Mouse (Mus musculus) gastrocnemius, postnatal 25 days (tissue): ENCODE data around the gene Ephb2. TPM values are rescaled to one million over a fixed set of nuclear protein-coding genes. Genes with fewer than 3 reads are reported as not detected.

Experiments
- DNase-seq: peaks from one replicate; pipeline ENCODE4 v3.0.0; 2022
- total RNA-seq, 2 experiments: library from RNA; stranded (reverse); gene quantifications; 1 replicate in 1 of 2; 2 replicates in 1 of 2; pipeline ENCODE4 v1.2.3; 2021

Ephb2 gene
- total RNA-seq, 2 experiments from 2014 or later, result 1.00 to 1.2 TPM

- no peak for DNase-seq
Observed at GRCm38 (mm10) chr4:136650261-136650660, 185.5 kb downstream of the Ephb2 start.

- DNase-seq, result no peak
Observed at GRCm38 (mm10) chr4:136649480-136650196, 186.2 kb downstream of the Ephb2 start.

GRCm38 (mm10) chr4:136648922-136649479, 186.8 kb downstream of the Ephb2 start:
- DNase-seq, result peak; percentile 35

- DNase-seq, result no peak
Observed at GRCm38 (mm10) chr4:136638890-136639289, 196.9 kb downstream of the Ephb2 start.

GRCm38 (mm10) chr4:136638230-136638750, 197.5 kb downstream of the Ephb2 start:
- DNase-seq, result no peak

- DNase-seq, result no peak
Observed at GRCm38 (mm10) chr4:136637563-136638229, 198.1 kb downstream of the Ephb2 start.

GRCm38 (mm10) chr4:136636983-136637562, 198.7 kb downstream of the Ephb2 start:
- DNase-seq, result no peak

GRCm38 (mm10) chr4:136636511-136636910, 199.3 kb downstream of the Ephb2 start:
- no peak for DNase-seq

GRCm38 (mm10) chr4:136635995-136636394, 199.8 kb downstream of the Ephb2 start:
- no peak for DNase-seq

- no peak for DNase-seq
Observed at GRCm38 (mm10) chr4:136631237-136631994, 204.4 kb downstream of the Ephb2 start.

GRCm38 (mm10) chr4:136626590-136626989, 209.2 kb downstream of the Ephb2 start:
- DNase-seq, result no peak

- DNase-seq, result no peak
Observed at GRCm38 (mm10) chr4:136622388-136622787, 213.4 kb downstream of the Ephb2 start, which contains the start of gene Lactbl1. Lactbl1 (plus strand) TSS chr4:136622621.

- no peak for DNase-seq
Observed at GRCm38 (mm10) chr4:136621956-136622355, 213.8 kb downstream of the Ephb2 start.

GRCm38 (mm10) chr4:136621336-136621735, 214.5 kb downstream of the Ephb2 start:
- no peak for DNase-seq

GRCm38 (mm10) chr4:136613657-136614056, 222.1 kb downstream of the Ephb2 start:
- DNase-seq, result no peak

- no peak for DNase-seq
Observed at GRCm38 (mm10) chr4:136610387-136610856, 225.4 kb downstream of the Ephb2 start, which contains the start of gene Tex46. Tex46 (plus strand) TSS chr4:136610437.

GRCm38 (mm10) chr4:136605756-136606485, 229.9 kb downstream of the Ephb2 start:
- no peak for DNase-seq

- DNase-seq, result peak; percentile 92
Observed at GRCm38 (mm10) chr4:136602568-136602967, 233.2 kb downstream of the Ephb2 start, which contains the start of gene Kdm1a. Kdm1a (minus strand) TSS chr4:136602723.

GRCm38 (mm10) chr4:136602018-136602554, 233.7 kb downstream of the Ephb2 start:
- peak; percentile 38 for DNase-seq

- DNase-seq, result no peak
Observed at GRCm38 (mm10) chr4:136601476-136601875, 234.3 kb downstream of the Ephb2 start.

- DNase-seq, result no peak
Observed at GRCm38 (mm10) chr4:136600536-136600935, 235.3 kb downstream of the Ephb2 start.
